ENCODE assay signal across 13 mouse cellular contexts in genomic region chr6:136534444-136534843, GRCm38 (mm10). TPM values are rescaled to one million over a fixed set of nuclear protein-coding genes. Genes with fewer than 3 reads are reported as not detected.
A peak's percentile ranks its signal among the peaks of the same experiment; 100 is the strongest.
DNase-seq lines count a peak whose midpoint lies in the region; ATAC-seq and TF ChIP-seq lines count a peak whose summit lies in the region.
"Had no signal": no experiment of that assay in that cellular context is flagged by ENCODE, and none has a peak within 500 bp of the region (broad histone marks: within the 10 kb centered on the region; RNA-seq: fewer than 3 reads in every experiment).

No protein-coding gene starts in this region.

- TF ChIP-seq CTCF in liver, postnatal 0 days (IDR thresholded peaks at IDR 0.05; ENCODE audit: low read depth), result no peak
- no peak for TF ChIP-seq CTCF in forebrain, postnatal 0 days (IDR thresholded peaks at IDR 0.05; ENCODE audit: low read depth)

- TF ChIP-seq EP300 in liver, postnatal 0 days (IDR thresholded peaks at IDR 0.05; ENCODE audit: low read depth), result no peak

- no peak for ATAC-seq in liver, postnatal 0 days
- no peak for ATAC-seq in forebrain, postnatal 0 days
- ATAC-seq: intestine, embryonic 15.5 days had no signal

- 39% methylated on average over 3 of the region's 3 CpGs for WGBS in heart, embryonic 10.5 days
- 47% methylated on average over 3 of the region's 3 CpGs for WGBS in liver, postnatal 0 days (ENCODE audit: insufficient replicate concordance)
- WGBS in forebrain, postnatal 0 days, result 42% methylated on average over 3 of the region's 3 CpGs

- intact Hi-C loops in heart, postnatal 10 days (cut with DNase I), result no loop called here
- intact Hi-C loops in gastrocnemius, postnatal 14 days (cut with DNase I; ENCODE audit: low total_unique reads), result no loop called here

- peak overlapping the region; percentile 70 for H3K27ac ChIP-seq in heart, embryonic 10.5 days
- H3K27ac ChIP-seq in liver, postnatal 0 days (ENCODE audit: low read depth), result no peak overlapping the region
- H3K27ac ChIP-seq in forebrain, postnatal 0 days (ENCODE audit: low read depth, low read length), result 0 out of 2 replicates have a peak overlapping the region, but pooled peaks have one; percentile 29
- H3K27ac ChIP-seq: embryonic facial prominence, embryonic 15.5 days; intestine, embryonic 15.5 days had no signal

- H3K36me3 ChIP-seq in heart, embryonic 10.5 days, result peaks cover 16% of the 10 kb centered on the region
- H3K36me3 ChIP-seq in liver, postnatal 0 days (replicated peaks; ENCODE audit: insufficient read depth, low read length), result peaks cover 18% of the 10 kb centered on the region
- H3K36me3 ChIP-seq in forebrain, postnatal 0 days (ENCODE audit: insufficient read depth), result peaks cover 6% of the 10 kb centered on the region; the same call in 1 of the 2 replicates

- H3K9ac ChIP-seq in liver, postnatal 0 days (replicated peaks), result no peak overlapping the region
- no peak overlapping the region for H3K9ac ChIP-seq in forebrain, postnatal 0 days
- H3K9ac ChIP-seq: embryonic facial prominence, embryonic 15.5 days; intestine, embryonic 15.5 days; lung, embryonic 14.5 days had no signal

- no peak overlapping the region for H3K4me2 ChIP-seq in liver, postnatal 0 days (ENCODE audit: low read depth, low read length)
- 0 out of 2 replicates have a peak overlapping the region, but pooled peaks have one; percentile 6 for H3K4me2 ChIP-seq in forebrain, postnatal 0 days (ENCODE audit: low read depth)
- H3K4me2 ChIP-seq: embryonic facial prominence, embryonic 15.5 days; intestine, embryonic 15.5 days had no signal

- H3K4me1 ChIP-seq in heart, embryonic 10.5 days, result peaks cover 37% of the 10 kb centered on the region
- peaks cover 23% of the 10 kb centered on the region for H3K4me1 ChIP-seq in liver, postnatal 0 days (ENCODE audit: insufficient read depth)
- H3K4me1 ChIP-seq in forebrain, postnatal 0 days (ENCODE audit: insufficient read depth), result peaks cover 8% of the 10 kb centered on the region; the same call in 1 of the 2 replicates

- no peaks in the 10 kb centered on the region for H3K27me3 ChIP-seq in heart, embryonic 10.5 days (ENCODE audit: insufficient read depth, poor library complexity, severe bottlenecking)
- H3K27me3 ChIP-seq in liver, postnatal 0 days (ENCODE audit: insufficient read depth, low read length), result no peaks in the 10 kb centered on the region
- no peaks in the 10 kb centered on the region for H3K27me3 ChIP-seq in forebrain, postnatal 0 days (ENCODE audit: insufficient read depth, low read length)
- H3K27me3 ChIP-seq: embryonic facial prominence, embryonic 15.5 days; intestine, embryonic 15.5 days had no signal

- H3K4me3 ChIP-seq in heart, embryonic 10.5 days, result no peak overlapping the region
- no peak overlapping the region for H3K4me3 ChIP-seq in liver, postnatal 0 days (ENCODE audit: low read depth, low read length)
- no peak overlapping the region for H3K4me3 ChIP-seq in forebrain, postnatal 0 days (ENCODE audit: low read depth, low read length)
- H3K4me3 ChIP-seq: embryonic facial prominence, embryonic 15.5 days; intestine, embryonic 15.5 days had no signal

- no peaks in the 10 kb centered on the region for H3K9me3 ChIP-seq in heart, embryonic 10.5 days
- no peaks in the 10 kb centered on the region for H3K9me3 ChIP-seq in liver, postnatal 0 days (ENCODE audit: low read length)
- H3K9me3 ChIP-seq in forebrain, postnatal 0 days (ENCODE audit: low read length), result no peaks in the 10 kb centered on the region
- H3K9me3 ChIP-seq: embryonic facial prominence, embryonic 15.5 days; intestine, embryonic 15.5 days had no signal

- no peak for DNase-seq in heart, embryonic 10.5 days (ENCODE audit: low spot score)
- DNase-seq in heart, postnatal 10 days, result no peak
- DNase-seq in liver (peak; percentile 20), A20 (ENCODE audit: low read depth, low spot score) (peak; percentile 31)
- no peak for DNase-seq in liver, postnatal 0 days
- no peak for DNase-seq in forebrain, postnatal 0 days
- DNase-seq in adrenal gland, postnatal 36 days, result no peak
- DNase-seq in gastrocnemius, postnatal 14 days, result no peak
- DNase-seq: kidney, postnatal 36 days; spleen, adult 18-20 months had no signal

RNA-seq across cellular contexts. Expression of gene Atf7ip, which starts 28.5 kb away (rescaled TPM):
- polyA plus RNA-seq in heart, embryonic 10.5 days (2016; fragmentation: Nextera tagmentation; extraction: Ambion mirVana), result 37.7 and 42.4 TPM in 2 replicates
- total RNA-seq in heart, postnatal 10 days (2021), result 100 to 1,000 TPM in 1 of 2 experiments, 10 to 100 TPM in 1; 93.8 to 103 TPM
- 5.6 and 6.6 TPM in 2 replicates for polyA plus RNA-seq in liver, postnatal 0 days (2015; fragmentation: Nextera tagmentation; extraction: Ambion mirVana)
- 35.0 and 54.8 TPM in 2 replicates for total RNA-seq in forebrain, postnatal 0 days (2014; rRNA removed)
- 12.6 and 23.5 TPM in 2 replicates for polyA plus RNA-seq in forebrain, postnatal 0 days (2015; fragmentation: Nextera tagmentation; extraction: Ambion mirVana)
- total RNA-seq in adrenal gland, postnatal 36 days (2021), result 10 to 100 TPM; 54.0 to 74.3 TPM
- 10 to 100 TPM; 32.8 to 51.9 TPM for total RNA-seq in gastrocnemius, postnatal 14 days (2021)

Comparison
In these comparisons a context has a peak if more than half of its experiments do, and no peak if none do; other contexts are left out.
1. DNase-seq: peak in liver (single experiment) and A20 (single experiment); none in heart, embryonic 10.5 days (single experiment), heart, postnatal 10 days (0 of 2), liver, postnatal 0 days (single experiment), forebrain, postnatal 0 days (single experiment), adrenal gland, postnatal 36 days (0 of 2) and gastrocnemius, postnatal 14 days (single experiment).